Mouse (Mus musculus) thymus, postnatal 36 days (tissue): Measurements from ENCODE around the gene Psmd8.
A peak's percentile ranks its signal among the peaks of the same experiment; 100 is the strongest.

Source experiments
- DNase-seq, 2 experiments: peaks; one replicate each; pipeline ENCODE4 v3.0.0; 2022; ENCODE audit warnings: mixed read lengths in 2 of 2

The Psmd8 gene

DNA sequence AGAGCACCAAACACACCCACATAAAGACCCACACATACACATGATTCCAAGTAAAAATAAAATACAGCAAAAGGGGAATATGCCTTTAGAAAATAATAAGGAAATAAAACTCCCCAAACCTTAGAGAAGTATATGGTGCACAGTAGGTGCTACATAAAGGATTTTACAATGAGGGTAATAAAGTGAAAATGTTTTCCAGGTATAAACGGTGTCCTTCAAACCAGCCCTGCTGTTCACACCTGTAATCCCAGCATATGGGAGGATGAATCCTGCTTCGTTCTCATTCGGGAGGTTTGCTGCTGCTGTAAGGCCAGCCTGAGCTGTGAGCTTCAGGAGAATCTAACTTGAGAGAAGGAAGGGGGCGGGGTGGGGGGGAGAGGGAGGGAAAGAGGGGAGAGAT is 46.3 kb downstream of the Psmd8 start:
- DNase-seq: no peak

DNA sequence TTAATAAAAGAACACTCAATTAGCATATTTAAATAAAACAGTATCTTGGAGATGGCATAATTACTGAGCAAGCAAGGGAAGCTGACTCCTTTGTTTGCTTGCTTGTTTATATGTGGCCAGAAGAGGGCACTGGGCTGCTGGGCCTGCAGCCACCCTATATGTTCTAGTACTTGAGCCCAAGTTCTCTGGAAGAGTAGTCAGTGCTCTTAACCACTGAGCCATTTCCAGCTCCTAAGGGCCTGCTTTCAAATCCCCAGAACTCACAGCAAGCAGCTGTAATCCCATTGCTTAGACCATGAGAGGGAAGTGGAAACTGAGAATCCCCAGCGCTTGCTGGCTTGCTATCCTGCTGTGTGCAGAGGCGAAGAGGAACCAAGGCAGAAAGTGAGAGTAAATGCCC is 51.8 kb downstream of the Psmd8 start:
- DNase-seq: no peak

DNA sequence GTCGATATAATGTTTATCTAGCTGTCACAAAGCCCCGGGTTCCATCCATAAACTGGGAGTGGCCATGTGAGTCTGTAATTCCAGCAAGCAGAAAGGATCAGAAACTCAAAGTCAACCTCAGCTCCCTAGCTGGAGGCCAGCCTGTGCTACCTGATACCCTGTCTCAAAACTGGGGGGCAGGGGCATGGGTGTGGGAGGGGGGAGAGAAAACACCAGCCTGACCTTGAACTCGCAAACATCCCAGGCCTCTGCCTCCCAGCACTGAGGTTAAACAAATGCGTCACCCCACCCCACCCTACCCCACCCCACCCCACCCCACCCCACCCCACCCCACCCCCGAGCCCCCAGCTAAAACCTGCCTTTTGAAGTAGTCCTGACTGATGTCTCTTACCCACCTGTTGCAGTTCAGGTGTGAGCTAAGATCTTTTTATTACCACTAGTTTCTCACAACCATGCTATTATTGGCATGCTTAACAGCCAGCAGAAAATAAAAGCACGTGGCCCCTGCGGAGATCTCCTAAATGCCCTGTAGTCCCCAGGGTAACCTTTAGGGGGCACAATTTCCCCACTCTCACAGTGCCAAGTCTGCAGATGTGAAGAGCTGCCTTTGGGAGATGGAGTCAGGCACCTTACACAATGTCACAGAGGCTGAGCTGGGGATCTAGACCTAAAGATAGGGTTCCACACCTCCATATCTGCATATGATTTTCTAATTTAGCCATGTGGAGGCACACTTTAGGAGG is 54.2 kb downstream of the Psmd8 start:
- DNase-seq: peak; percentile 79 to 83

DNA sequence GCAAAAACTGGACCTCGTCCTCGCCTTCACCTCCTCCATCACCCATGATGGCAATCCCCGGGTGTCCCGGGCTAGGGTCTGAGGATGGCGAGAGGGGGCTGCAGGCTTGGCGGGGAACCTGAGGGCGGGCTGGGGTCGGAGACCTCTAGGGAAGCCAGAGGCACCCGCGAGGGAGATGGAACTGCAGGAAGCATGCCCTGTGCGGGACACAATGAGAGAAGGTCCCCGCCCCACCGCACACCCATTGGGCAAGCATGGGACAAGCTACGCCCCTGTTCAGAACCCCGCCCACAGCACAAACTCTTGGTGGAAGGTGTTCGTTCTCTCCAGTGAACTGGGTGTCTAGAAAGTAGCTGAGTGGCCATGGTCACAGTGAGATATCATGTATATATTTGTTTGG is 55.5 kb downstream of the Psmd8 start, which contains the start of gene Ryr1:
Gene Ryr1, minus strand, starts transcription at position 210 of the 400 bp plus-strand sequence.
- peak; percentile 56 to 74 for DNase-seq
